ENCODE assay signal across 21 mouse cellular contexts in the genomic region with DNA sequence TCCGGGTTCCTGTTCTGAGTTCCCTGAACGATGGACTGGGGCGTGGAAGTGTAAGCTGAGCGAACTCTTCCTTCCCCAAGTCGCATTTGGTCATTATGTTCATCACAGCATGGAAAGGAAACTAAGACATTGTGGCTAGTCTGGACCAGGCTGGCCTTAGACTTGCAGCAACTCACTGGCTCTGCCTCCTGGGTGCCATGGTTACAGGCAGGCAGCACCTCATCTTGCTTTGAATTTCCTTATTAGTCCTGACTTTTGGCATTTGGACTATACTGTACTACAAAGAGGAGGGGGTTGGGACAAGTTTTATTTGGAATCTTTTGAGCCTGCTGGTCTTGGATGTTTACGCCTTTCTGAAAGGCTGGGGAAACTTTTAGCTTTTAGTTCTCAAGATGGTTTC. TPM values are rescaled to one million over a fixed set of nuclear protein-coding genes. Genes with fewer than 3 reads are reported as not detected.
A peak's percentile ranks its signal among the peaks of the same experiment; 100 is the strongest.
DNase-seq lines count a peak whose midpoint lies in the region; ATAC-seq lines count a peak whose summit lies in the region.
"Had no signal": no experiment of that assay in that cellular context is flagged by ENCODE, and none has a peak within 500 bp of the region (broad histone marks: within the 10 kb centered on the region; RNA-seq: fewer than 3 reads in every experiment).

No protein-coding gene starts in this region.

- 0 out of 2 replicates have a peak overlapping the region, but pooled peaks have one; percentile 15 for H3K27ac ChIP-seq in embryonic facial prominence, embryonic 14.5 days (replicated peaks; ENCODE audit: low read depth, low read length)
- no peak overlapping the region for H3K27ac ChIP-seq in embryonic facial prominence, embryonic 10.5 days (replicated peaks)
- H3K27ac ChIP-seq in lung, embryonic 15.5 days, result peak overlapping the region; percentile 35
- peak overlapping the region; percentile 11; the same call in 1 of the 2 replicates for H3K27ac ChIP-seq in stomach, embryonic 15.5 days
- no peak overlapping the region for H3K27ac ChIP-seq in kidney, embryonic 15.5 days
- H3K27ac ChIP-seq: forebrain, embryonic 15.5 days; liver, embryonic 12.5 days; midbrain, embryonic 12.5 days had no signal

- intact Hi-C loops in heart, postnatal 25 days (cut with DNase I), result no loop called here

- WGBS in embryonic facial prominence, embryonic 14.5 days, result 36% methylated on average over 6 of the region's 6 CpGs
- WGBS in embryonic facial prominence, embryonic 10.5 days, result 68% methylated on average over 6 of the region's 6 CpGs
- 31% methylated on average over 6 of the region's 6 CpGs for WGBS in lung, embryonic 15.5 days
- WGBS in stomach, embryonic 15.5 days, result 43% methylated on average over 6 of the region's 6 CpGs
- WGBS in kidney, embryonic 15.5 days, result 61% methylated on average over 6 of the region's 6 CpGs

- H3K36me3 ChIP-seq in embryonic facial prominence, embryonic 14.5 days (ENCODE audit: control insufficient read depth, insufficient read depth, low read length), result no peaks in the 10 kb centered on the region
- H3K36me3 ChIP-seq in embryonic facial prominence, embryonic 10.5 days (replicated peaks), result no peaks in the 10 kb centered on the region
- H3K36me3 ChIP-seq in lung, embryonic 15.5 days, result no peaks in the 10 kb centered on the region
- H3K36me3 ChIP-seq in stomach, embryonic 15.5 days, result no peaks in the 10 kb centered on the region
- no peaks in the 10 kb centered on the region for H3K36me3 ChIP-seq in kidney, embryonic 15.5 days
- H3K36me3 ChIP-seq: forebrain, embryonic 15.5 days; liver, embryonic 12.5 days; midbrain, embryonic 12.5 days had no signal

- H3K9ac ChIP-seq in embryonic facial prominence, embryonic 14.5 days (ENCODE audit: low read depth, low read length), result no peak overlapping the region
- no peak overlapping the region for H3K9ac ChIP-seq in lung, embryonic 15.5 days
- no peak overlapping the region for H3K9ac ChIP-seq in stomach, embryonic 15.5 days
- no peak overlapping the region for H3K9ac ChIP-seq in kidney, embryonic 15.5 days
- H3K9ac ChIP-seq: forebrain, embryonic 15.5 days; liver, embryonic 12.5 days; midbrain, embryonic 12.5 days had no signal

- DNase-seq in embryonic facial prominence, embryonic 14.5 days (ENCODE audit: low spot score), result peak; percentile 30
- DNase-seq in embryonic facial prominence, embryonic 10.5 days (ENCODE audit: low spot score), result no peak
- no peak for DNase-seq in lung, postnatal 14 days
- DNase-seq in forelimb bud, embryonic 11.5 days (ENCODE audit: low read depth, low spot score), result peak; percentile 9
- DNase-seq in heart, postnatal 25 days (ENCODE audit: low spot score), result no peak
- DNase-seq: adrenal gland, adult 8-10 months; cerebellum, adult 11 months; cerebellum, postnatal 14 days; heart, postnatal 14 days; kidney, adult 2 months; kidney, postnatal 36 days; layer of hippocampus, adult 9-11 months; thymus, postnatal 14 days had no signal

- no peaks in the 10 kb centered on the region for H3K4me1 ChIP-seq in embryonic facial prominence, embryonic 14.5 days (ENCODE audit: control insufficient read depth, insufficient read depth, low read length)
- peaks cover 7% of the 10 kb centered on the region for H3K4me1 ChIP-seq in embryonic facial prominence, embryonic 10.5 days
- H3K4me1 ChIP-seq in lung, embryonic 15.5 days, result peaks cover 5% of the 10 kb centered on the region; the same call in 1 of the 2 replicates
- no peaks in the 10 kb centered on the region for H3K4me1 ChIP-seq in stomach, embryonic 15.5 days
- no peaks in the 10 kb centered on the region for H3K4me1 ChIP-seq in kidney, embryonic 15.5 days
- H3K4me1 ChIP-seq: forebrain, embryonic 15.5 days; liver, embryonic 12.5 days; midbrain, embryonic 12.5 days had no signal

- H3K4me3 ChIP-seq in embryonic facial prominence, embryonic 14.5 days (ENCODE audit: low read depth, low read length), result no peak overlapping the region
- no peak overlapping the region for H3K4me3 ChIP-seq in embryonic facial prominence, embryonic 10.5 days
- no peak overlapping the region for H3K4me3 ChIP-seq in lung, embryonic 15.5 days
- no peak overlapping the region for H3K4me3 ChIP-seq in stomach, embryonic 15.5 days (replicated peaks)
- H3K4me3 ChIP-seq in kidney, embryonic 15.5 days (replicated peaks), result no peak overlapping the region
- H3K4me3 ChIP-seq: forebrain, embryonic 15.5 days; liver, embryonic 12.5 days; midbrain, embryonic 12.5 days had no signal

- no peak overlapping the region for H3K4me2 ChIP-seq in embryonic facial prominence, embryonic 14.5 days (ENCODE audit: low read depth, low read length)
- H3K4me2 ChIP-seq in lung, embryonic 15.5 days, result no peak overlapping the region
- no peak overlapping the region for H3K4me2 ChIP-seq in stomach, embryonic 15.5 days
- no peak overlapping the region for H3K4me2 ChIP-seq in kidney, embryonic 15.5 days
- H3K4me2 ChIP-seq: forebrain, embryonic 15.5 days; heart, embryonic 11.5 days; liver, embryonic 12.5 days; midbrain, embryonic 12.5 days had no signal

- H3K9me3 ChIP-seq in embryonic facial prominence, embryonic 14.5 days (ENCODE audit: control insufficient read depth, low read length), result no peaks in the 10 kb centered on the region
- 0 out of 2 replicates have a peak, but pooled peaks cover 3% of the 10 kb centered on the region for H3K9me3 ChIP-seq in embryonic facial prominence, embryonic 10.5 days
- no peaks in the 10 kb centered on the region for H3K9me3 ChIP-seq in lung, embryonic 15.5 days
- no peaks in the 10 kb centered on the region for H3K9me3 ChIP-seq in stomach, embryonic 15.5 days
- H3K9me3 ChIP-seq in kidney, embryonic 15.5 days (replicated peaks), result no peaks in the 10 kb centered on the region
- H3K9me3 ChIP-seq: forebrain, embryonic 15.5 days; liver, embryonic 12.5 days had no signal

- no peaks in the 10 kb centered on the region for H3K27me3 ChIP-seq in embryonic facial prominence, embryonic 14.5 days (replicated peaks; ENCODE audit: control insufficient read depth, insufficient read depth, low read length)
- H3K27me3 ChIP-seq in embryonic facial prominence, embryonic 10.5 days (replicated peaks; ENCODE audit: low read depth, poor library complexity, severe bottlenecking), result no peaks in the 10 kb centered on the region
- no peaks in the 10 kb centered on the region for H3K27me3 ChIP-seq in lung, embryonic 15.5 days
- H3K27me3 ChIP-seq in stomach, embryonic 15.5 days (replicated peaks), result no peaks in the 10 kb centered on the region
- no peaks in the 10 kb centered on the region for H3K27me3 ChIP-seq in kidney, embryonic 15.5 days
- H3K27me3 ChIP-seq: forebrain, embryonic 15.5 days; midbrain, embryonic 12.5 days had no signal

- no peak for ATAC-seq in embryonic facial prominence, embryonic 14.5 days (ENCODE audit: low read depth)
- peak; percentile 70; the same call in 1 of the 2 replicates for ATAC-seq in lung, embryonic 15.5 days (ENCODE audit: borderline replicate concordance, extremely low read depth, low FRiP score, low TSS enrichment)
- ATAC-seq in stomach, embryonic 15.5 days (ENCODE audit: insufficient read depth, low FRiP score, low read depth), result no peak
- ATAC-seq in kidney, embryonic 15.5 days (replicated peaks; ENCODE audit: low FRiP score), result no peak
- ATAC-seq: forebrain, embryonic 15.5 days; liver, embryonic 12.5 days had no signal

RNA-seq across cellular contexts. Expression of gene Map2k3, which starts 35.1 kb away (rescaled TPM):
- 76.1 and 78.6 TPM in 2 replicates for polyA plus RNA-seq in embryonic facial prominence, embryonic 14.5 days (2014; fragmentation: Nextera tagmentation; extraction: Ambion mirVana)
- 79.7 and 87.1 TPM in 2 replicates for polyA plus RNA-seq in embryonic facial prominence, embryonic 10.5 days (2016; fragmentation: Nextera tagmentation; extraction: Ambion mirVana)
- polyA plus RNA-seq in lung, embryonic 15.5 days (2015; fragmentation: Nextera tagmentation; extraction: Ambion mirVana), result 109 and 115 TPM in 2 replicates
- polyA plus RNA-seq in stomach, embryonic 15.5 days (2015; fragmentation: Nextera tagmentation; extraction: Ambion mirVana), result 116 and 121 TPM in 2 replicates
- 117 and 127 TPM in 2 replicates for polyA plus RNA-seq in kidney, embryonic 15.5 days (2015; fragmentation: Nextera tagmentation; extraction: Ambion mirVana)
- total RNA-seq in heart, postnatal 25 days (2021), result 10 to 100 TPM; 73.6 to 81.8 TPM

RNA-seq across cellular contexts. Expression of gene Natd1, which starts 52.4 kb away (rescaled TPM):
- polyA plus RNA-seq in embryonic facial prominence, embryonic 14.5 days (2014; fragmentation: Nextera tagmentation; extraction: Ambion mirVana), result 18.8 and 19.4 TPM in 2 replicates
- polyA plus RNA-seq in embryonic facial prominence, embryonic 10.5 days (2016; fragmentation: Nextera tagmentation; extraction: Ambion mirVana), result 17.6 and 19.9 TPM in 2 replicates
- polyA plus RNA-seq in lung, embryonic 15.5 days (2015; fragmentation: Nextera tagmentation; extraction: Ambion mirVana), result 21.3 and 26.6 TPM in 2 replicates
- polyA plus RNA-seq in stomach, embryonic 15.5 days (2015; fragmentation: Nextera tagmentation; extraction: Ambion mirVana), result 12.1 and 15.0 TPM in 2 replicates
- polyA plus RNA-seq in kidney, embryonic 15.5 days (2015; fragmentation: Nextera tagmentation; extraction: Ambion mirVana), result 21.8 and 24.2 TPM in 2 replicates
- 10 to 100 TPM; 14.6 to 14.9 TPM for total RNA-seq in heart, postnatal 25 days (2021)

RNA-seq across cellular contexts. Expression of gene Kcnj12, which starts 55.4 kb away (rescaled TPM):
- 1.5 and 1.6 TPM in 2 replicates for polyA plus RNA-seq in embryonic facial prominence, embryonic 14.5 days (2014; fragmentation: Nextera tagmentation; extraction: Ambion mirVana)
- 2.2 and 2.5 TPM in 2 replicates for polyA plus RNA-seq in embryonic facial prominence, embryonic 10.5 days (2016; fragmentation: Nextera tagmentation; extraction: Ambion mirVana)
- polyA plus RNA-seq in lung, embryonic 15.5 days (2015; fragmentation: Nextera tagmentation; extraction: Ambion mirVana), result 0.44 and 0.77 TPM in 2 replicates
- polyA plus RNA-seq in stomach, embryonic 15.5 days (2015; fragmentation: Nextera tagmentation; extraction: Ambion mirVana), result 1.7 TPM in 2 replicates
- polyA plus RNA-seq in kidney, embryonic 15.5 days (2015; fragmentation: Nextera tagmentation; extraction: Ambion mirVana), result 0.45 and 0.77 TPM in 2 replicates
- total RNA-seq in heart, postnatal 25 days (2021), result 10 to 100 TPM; 25.2 to 28.6 TPM
- total RNA-seq: MEL had no signal

Comparison
In these comparisons a context has a peak if more than half of its experiments do, and no peak if none do; other contexts are left out.
1. DNase-seq: peak in embryonic facial prominence, embryonic 14.5 days (single experiment) and forelimb bud, embryonic 11.5 days (single experiment); none in embryonic facial prominence, embryonic 10.5 days (single experiment), lung, postnatal 14 days (single experiment) and heart, postnatal 25 days (single experiment).
2. H3K27ac ChIP-seq: peak in embryonic facial prominence, embryonic 14.5 days (single experiment), lung, embryonic 15.5 days (single experiment) and stomach, embryonic 15.5 days (single experiment); none in embryonic facial prominence, embryonic 10.5 days (single experiment) and kidney, embryonic 15.5 days (single experiment).